Mouse (Mus musculus) CH12.LX (cell line): ENCODE data around the gene Isg15. TPM values are rescaled to one million over a fixed set of nuclear protein-coding genes. Genes with fewer than 3 reads are reported as not detected.

Source experiments
- DNase-seq: peaks from one replicate; pipeline ENCODE4 v3.0.0-alpha.2; 2013; ENCODE audit errors: extremely low read depth
- H3K27ac ChIP-seq: 2 replicates; pipeline ENCODE4 v1.5.1; 2012; ENCODE audit warnings: low read depth, mild to moderate bottlenecking, control low read depth, moderate library complexity; ENCODE audit not compliant: insufficient read depth
- H3K27me3 ChIP-seq: replicated peaks from 2 replicates; pipeline ENCODE3; 2012; ENCODE audit warnings: inconsistent platforms
- H3K36me3 ChIP-seq, 2 experiments: replicated peaks in 1 of 2; 2 replicates each; pipeline versions ENCODE3 to v1.6.1; 2012; ENCODE audit warnings: inconsistent platforms in 1 of 2, low read length in 1 of 2, mild to moderate bottlenecking in 1 of 2, mixed read lengths in 1 of 2, moderate library complexity in 1 of 2; ENCODE audit not compliant: control insufficient read depth in 1 of 2, insufficient read depth in 1 of 2
- H3K4me1 ChIP-seq, 2 experiments: 2 replicates each; pipeline ENCODE4 v1.6.1; 2012; ENCODE audit warnings: inconsistent platforms in 1 of 2, moderate library complexity in 1 of 2; ENCODE audit not compliant: insufficient read depth in 2 of 2, control insufficient read depth in 1 of 2
- H3K4me2 ChIP-seq: 2 replicates; pipeline ENCODE4 v1.6.1; 2012; ENCODE audit warnings: low read depth, mild to moderate bottlenecking, control low read depth; ENCODE audit not compliant: poor library complexity, insufficient read depth, severe bottlenecking
- H3K4me3 ChIP-seq, 3 experiments: fragments of 150-350 bp in 1 of 3; sonication (generic) in 1 of 3; replicated peaks in 1 of 3; 2 replicates each; pipeline versions ENCODE3 to v1.5.1; 2011 to 2012; ENCODE audit warnings: low read depth in 2 of 3, low read length in 2 of 3, mild to moderate bottlenecking in 2 of 3, moderate library complexity in 2 of 3, control low read depth in 1 of 3, improper control_type of control experiment in 1 of 3, inconsistent platforms in 1 of 3, mixed read lengths in 1 of 3; ENCODE audit not compliant: poor library complexity in 1 of 3
- H3K79me2 ChIP-seq: replicated peaks from 2 replicates; pipeline ENCODE4 v1.6.1; 2012; ENCODE audit warnings: mild to moderate bottlenecking, moderate library complexity; ENCODE audit not compliant: control insufficient read depth, poor library complexity, insufficient read depth, severe bottlenecking; ENCODE audit errors: extremely low read depth
- H3K9ac ChIP-seq: 2 replicates; pipeline ENCODE4 v1.6.1; 2012; ENCODE audit warnings: low read depth, mild to moderate bottlenecking, control low read depth, moderate library complexity; ENCODE audit not compliant: insufficient read depth
- H3K9me3 ChIP-seq: replicated peaks from 2 replicates; pipeline ENCODE3; 2012; ENCODE audit warnings: low read length, inconsistent platforms, mixed read lengths
- BHLHE40 ChIP-seq: IDR thresholded peaks from 2 replicates; pipeline ENCODE4 v1.6.1; 2011; ENCODE audit warnings: mild to moderate bottlenecking, low read depth, low read length, improper control_type of control experiment
- E2F4 ChIP-seq: IDR thresholded peaks from 2 replicates; pipeline ENCODE4 v1.6.1; 2011; ENCODE audit warnings: low read depth, low read length, improper control_type of control experiment; ENCODE audit not compliant: insufficient replicate concordance
- EP300 ChIP-seq: IDR thresholded peaks from 2 replicates; pipeline ENCODE4 v1.6.1; 2011; ENCODE audit warnings: low read length, improper control_type of control experiment
- IRF4 ChIP-seq: IDR thresholded peaks from 2 replicates; pipeline ENCODE4 v1.6.1; 2014; ENCODE audit warnings: low read depth, mild to moderate bottlenecking, inconsistent platforms, low read length, improper control_type of control experiment
- MEF2A ChIP-seq: IDR thresholded peaks from 2 replicates; pipeline ENCODE4 v1.6.1; 2014; ENCODE audit warnings: low read depth, mild to moderate bottlenecking, inconsistent platforms, low read length, improper control_type of control experiment, borderline replicate concordance
- POLR2AphosphoS2 ChIP-seq: IDR thresholded peaks from 2 replicates; pipeline ENCODE4 v1.6.1; 2011; ENCODE audit warnings: low read depth, low read length, improper control_type of control experiment
- ZMIZ1 ChIP-seq: IDR thresholded peaks from 2 replicates; pipeline ENCODE4 v1.6.1; 2012; ENCODE audit warnings: low read depth, mild to moderate bottlenecking, inconsistent platforms, low read length, improper control_type of control experiment
- ZNF384 ChIP-seq: IDR thresholded peaks from 2 replicates; pipeline ENCODE4 v1.6.1; 2012; ENCODE audit warnings: low read depth, low read length, improper control_type of control experiment, inconsistent platforms
- dilution Hi-C: fragments of 300-500 bp; cut with MboI; formaldehyde crosslinking; loops from 2 replicates; pipeline ENCODE4 v1.14.3; 2020; ENCODE audit warnings: low sequenced_read_pairs; ENCODE audit not compliant: extremely low pct_unique_long_range_greater_than_20kb, extremely low pct_ligation_motif_present
- in situ Hi-C: fragments of 300-500 bp; cut with MboI; formaldehyde crosslinking; loops from 3 replicates; pipeline ENCODE4 v1.14.3; 2019; ENCODE audit warnings: low sequenced_read_pairs, low pct_ligation_motif_present, low pct_unique_long_range_greater_than_20kb, mixed read lengths
- polyA plus RNA-seq: library from polyadenylated mRNA; unstranded; fragments of >175 nt; gene quantifications from 2 replicates; pipeline ENCODE4 v1.2.1, GENCODE M21; 2012; ENCODE audit warnings: low read depth; ENCODE audit not compliant: insufficient read length
- total RNA-seq, 2 experiments: library from RNA; depleted of rRNA; stranded (reverse); fragments of 300-350 nt in 1 of 2; fragments of >200 nt in 1 of 2; gene quantifications; 2 replicates each; pipeline ENCODE4 v1.2.3; 2012 to 2014

Isg15 gene
- total and polyA plus RNA-seq, 3 experiments: 4.8 to 6.8 (median 6.0) TPM

GRCm38 (mm10) chr4:156216196-156216595, 15.6 kb upstream of the Isg15 start:
- Histone ChIP-seq H3K79me2 (no peaks in the 10 kb centered on the region), H3K27me3 (no peaks in the 10 kb centered on the region), H3K27ac (no peak overlapping the region), H3K4me2 (no peak overlapping the region), H3K36me3 (peaks cover 0 to 4% of the 10 kb centered on the region in 2 experiments), H3K9me3 (no peaks in the 10 kb centered on the region), H3K4me1 (peaks cover 13 to 15% of the 10 kb centered on the region in 2 experiments), H3K9ac (no peak overlapping the region), H3K4me3 (no peak overlapping the region)
- dilution Hi-C loops: no loop called here
- in situ Hi-C loops: no loop called here
- TF ChIP-seq E2F4 (no peak), ZNF384 (no peak)
- DNase-seq: no peak

- dilution Hi-C loops (no loop called here), in situ Hi-C loops (no loop called here)
- DNase-seq: peak; percentile 49
- H3K4me3 ChIP-seq: no peak within 1 kb of the TSS
- H3K4me1 ChIP-seq: peaks cover 13 to 15% of the 10 kb centered on the region in 2 experiments
- no peak within 1 kb of the TSS for H3K4me2 ChIP-seq
- no peak within 1 kb of the TSS for H3K9ac ChIP-seq
- H3K27me3 ChIP-seq: no peaks in the 10 kb centered on the region
- no peak for TF ChIP-seq POLR2AphosphoS2
- TF ChIP-seq MEF2A: peak; percentile 94
- TF ChIP-seq EP300: no peak
- TF ChIP-seq BHLHE40: peak; percentile 77
- no peaks in the 10 kb centered on the region for H3K9me3 ChIP-seq
- peaks cover 0 to 4% of the 10 kb centered on the region in 2 experiments for H3K36me3 ChIP-seq
- H3K27ac ChIP-seq: no peak within 1 kb of the TSS
- no peaks in the 10 kb centered on the region for H3K79me2 ChIP-seq
Observed at GRCm38 (mm10) chr4:156215649-156216048, 15.0 kb upstream of the Isg15 start, which contains the start of gene Perm1. Gene Perm1 (plus strand): TSS chr4:156215868.

DNA sequence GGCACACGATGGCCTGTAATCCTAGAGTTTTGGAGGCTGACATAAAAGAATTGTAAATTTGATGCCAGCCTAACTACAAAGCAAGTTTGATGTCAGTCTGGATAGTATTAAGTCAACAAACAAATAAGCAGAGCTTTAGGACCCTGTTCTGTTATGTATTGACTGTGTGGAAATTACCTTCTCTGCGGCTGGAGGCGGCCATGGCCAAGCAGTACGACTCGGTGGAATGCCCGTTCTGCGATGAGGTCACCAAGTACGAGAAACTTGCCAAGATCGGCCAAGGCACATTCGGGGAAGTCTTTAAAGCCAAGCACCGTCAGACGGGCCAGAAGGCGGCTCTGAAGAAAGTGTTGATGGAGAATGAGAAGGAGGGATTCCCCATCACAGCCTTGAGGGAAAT, 12.5 kb upstream of the Isg15 start:
- dilution Hi-C loops: no loop called here
- no peak overlapping the region for H3K27ac ChIP-seq
- H3K4me3 ChIP-seq: no peak overlapping the region
- H3K4me2 ChIP-seq: no peak overlapping the region
- no peak for TF ChIP-seq ZMIZ1
- peak; percentile 71; the same call in 1 of the 2 replicates for TF ChIP-seq IRF4
- no peaks in the 10 kb centered on the region for H3K9me3 ChIP-seq
- H3K36me3 ChIP-seq: no peaks in the 10 kb centered on the region
- peaks cover 13 to 15% of the 10 kb centered on the region in 2 experiments for H3K4me1 ChIP-seq
- DNase-seq: no peak
- no peak overlapping the region for H3K9ac ChIP-seq
- H3K27me3 ChIP-seq: no peaks in the 10 kb centered on the region
- in situ Hi-C loops: no loop called here
- H3K79me2 ChIP-seq: no peaks in the 10 kb centered on the region
